Mouse (Mus musculus): ENCODE data around the gene Dse. TPM values are rescaled to one million over a fixed set of nuclear protein-coding genes. Genes with fewer than 3 reads are reported as not detected.
"Not testable (repeated sequence)": the region's sequence is repeated elsewhere in the genome, so short reads cannot be mapped to it uniquely, and the experiment has no call there.

Dse gene
- 1 to 10 TPM; 1.0 to 3.3 (median 2.4) TPM for polyA plus RNA-seq (2017; shearing (Covaris generic))

DNA sequence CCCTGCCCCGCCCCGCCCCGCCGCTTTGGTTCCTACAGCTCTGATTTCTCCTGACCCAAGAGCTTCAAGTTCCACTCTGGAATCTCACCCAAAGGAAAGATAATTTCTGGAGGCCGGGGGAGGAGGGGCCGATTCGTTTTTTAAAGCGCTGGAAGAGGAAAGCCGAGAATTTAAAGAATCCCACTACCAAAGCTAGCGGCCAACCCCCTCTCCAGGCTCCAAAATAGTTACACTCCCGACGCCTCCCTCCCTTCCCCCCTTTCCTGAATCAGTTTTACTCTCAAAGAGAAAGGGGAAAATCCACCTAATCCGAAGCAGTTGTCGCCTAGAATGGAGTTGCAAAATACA is at the start of gene Dse:
Gene Dse (minus strand): TSS at position 213 of the 348 bp plus-strand sequence.
- ATAC-seq: no peak

DNA sequence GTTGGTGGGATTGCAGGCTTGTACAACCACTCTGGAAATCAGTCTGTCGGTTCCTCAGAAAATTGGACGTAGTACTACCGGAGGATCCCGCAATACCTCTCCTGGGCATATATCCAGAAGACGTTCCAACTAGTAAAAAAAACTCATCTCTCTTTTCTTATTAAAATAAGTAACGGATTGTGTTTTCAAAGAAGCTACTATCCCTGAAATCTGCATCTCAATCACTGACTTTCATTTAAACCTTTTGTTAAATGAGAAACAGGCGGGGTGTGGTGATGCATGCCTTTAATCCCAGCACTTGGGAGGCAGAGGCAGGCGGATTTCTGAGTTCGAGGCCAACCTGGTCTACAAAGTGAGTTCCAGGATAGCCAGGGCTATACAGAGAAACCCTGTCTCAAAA is 45.3 kb upstream of the Dse start:
- not testable (repeated sequence) for ATAC-seq

GRCm38 (mm10) chr10:34249594-34249993 is 42.1 kb upstream of the Dse start:
- ATAC-seq: no peak

- ATAC-seq: no peak
Measured at GRCm38 (mm10) chr10:34247757-34248156, 40.2 kb upstream of the Dse start.

GRCm38 (mm10) chr10:34246106-34246505 is 38.6 kb upstream of the Dse start:
- no peak for ATAC-seq

GRCm38 (mm10) chr10:34244745-34245144 is 37.2 kb upstream of the Dse start:
- no peak for ATAC-seq

- ATAC-seq: no peak
Measured at GRCm38 (mm10) chr10:34238536-34238935, 31.0 kb upstream of the Dse start.

DNA sequence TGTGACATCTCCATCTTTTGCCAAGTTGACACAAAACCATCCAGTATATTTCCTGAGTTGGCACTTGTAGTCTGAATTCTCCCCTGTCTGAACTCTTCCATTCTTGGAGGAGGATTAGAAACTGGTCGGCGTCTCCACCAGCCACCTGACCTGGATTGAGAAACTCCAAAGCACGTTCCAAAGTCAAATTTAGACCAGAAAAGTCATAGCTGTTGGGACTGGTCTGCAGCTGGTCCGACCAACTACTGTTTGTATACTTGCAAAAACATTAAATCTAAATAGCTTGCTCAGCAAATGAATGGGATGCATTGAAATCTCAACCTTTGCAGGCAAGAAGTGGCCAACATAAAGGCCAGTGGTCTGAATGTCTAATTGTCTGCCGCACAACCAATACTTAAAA is 29.1 kb upstream of the Dse start:
- ATAC-seq: no peak

GRCm38 (mm10) chr10:34235384-34235783 is 27.9 kb upstream of the Dse start:
- ATAC-seq: no peak

DNA sequence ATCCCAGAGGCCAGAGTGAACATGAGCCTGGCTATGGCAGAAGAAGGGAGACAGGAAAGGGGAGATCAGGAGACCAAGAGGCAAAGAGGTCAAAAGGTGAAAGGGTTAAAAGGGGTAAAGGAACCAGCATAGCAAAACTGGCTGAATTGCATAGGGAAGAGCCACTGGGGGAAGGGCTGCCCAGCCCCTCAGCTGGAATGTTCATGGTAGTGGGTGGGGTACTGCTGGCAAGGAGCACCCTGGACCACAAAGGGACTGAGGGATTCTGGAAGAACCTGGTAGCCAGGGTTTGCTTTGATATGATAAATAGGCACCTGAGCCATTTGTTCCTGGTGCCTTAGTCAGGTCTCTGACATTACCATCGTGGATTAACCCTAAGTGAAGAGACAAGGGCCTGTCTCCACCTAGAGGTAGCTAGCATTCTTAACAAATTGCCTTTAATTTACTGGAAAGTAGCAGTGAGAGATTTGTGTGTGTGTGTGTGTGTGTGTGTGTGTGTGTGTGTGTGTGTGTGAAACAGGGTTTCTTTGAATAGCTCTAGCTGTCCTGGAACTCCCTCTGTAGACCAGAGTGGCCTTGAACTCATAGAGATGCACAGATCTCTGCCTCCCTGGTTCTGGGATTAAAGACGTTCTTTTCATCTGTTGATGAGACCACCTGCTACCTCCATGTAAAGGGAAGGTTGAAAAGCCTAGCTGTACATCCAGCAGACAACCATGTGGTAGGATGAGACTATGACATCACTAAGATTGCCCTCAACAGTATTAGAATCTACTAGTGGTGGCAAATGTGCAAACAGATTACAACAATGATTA is 26.6 kb upstream of the Dse start:
- peak; percentile 73 for ATAC-seq

DNA sequence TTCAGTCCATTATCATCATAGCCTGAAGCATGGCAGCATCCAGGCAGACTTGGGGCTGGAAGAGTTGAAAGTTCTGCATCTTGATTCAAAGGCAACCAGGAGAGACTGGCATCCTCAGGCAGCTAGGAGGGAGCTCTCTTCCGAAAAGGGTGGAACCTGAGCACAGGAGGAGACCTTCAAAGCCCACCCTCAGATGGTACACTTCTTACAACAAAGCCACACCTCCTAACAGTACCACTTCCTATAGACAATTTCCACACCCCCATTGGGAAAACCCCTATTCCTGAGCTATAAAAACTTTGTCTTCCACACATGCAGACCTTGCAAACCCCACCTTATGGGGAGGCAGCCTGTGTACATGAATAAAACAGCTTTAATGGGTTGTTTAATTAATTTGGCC is 25.9 kb upstream of the Dse start:
- ATAC-seq: peak; percentile 56

DNA sequence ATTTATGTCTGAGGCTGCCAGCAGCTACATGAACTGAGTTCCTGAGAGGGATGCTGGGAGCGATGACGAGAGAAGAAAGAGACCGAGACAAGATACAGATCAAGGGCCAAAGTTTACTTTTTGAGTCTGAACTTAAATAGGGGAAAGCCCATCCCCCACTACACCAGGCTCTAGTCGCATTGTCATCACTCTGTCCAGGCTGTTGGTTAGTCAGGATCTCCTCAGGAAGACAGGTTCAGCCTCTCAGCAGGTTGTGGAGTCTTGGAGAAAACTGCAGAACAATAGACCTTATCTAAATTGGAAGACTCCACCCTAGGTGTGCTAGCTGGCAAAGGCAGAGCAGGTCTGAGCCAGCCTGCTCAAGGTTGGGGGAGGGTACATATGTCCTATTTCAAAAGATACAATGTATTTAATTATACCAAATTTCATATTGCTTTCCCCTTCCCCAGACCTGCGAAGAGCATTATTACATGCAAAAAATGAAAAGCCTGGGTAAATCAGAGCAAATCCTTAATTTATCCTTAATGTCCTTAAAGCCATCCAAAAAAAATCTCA is 22.7 kb upstream of the Dse start:
- no peak for ATAC-seq

DNA sequence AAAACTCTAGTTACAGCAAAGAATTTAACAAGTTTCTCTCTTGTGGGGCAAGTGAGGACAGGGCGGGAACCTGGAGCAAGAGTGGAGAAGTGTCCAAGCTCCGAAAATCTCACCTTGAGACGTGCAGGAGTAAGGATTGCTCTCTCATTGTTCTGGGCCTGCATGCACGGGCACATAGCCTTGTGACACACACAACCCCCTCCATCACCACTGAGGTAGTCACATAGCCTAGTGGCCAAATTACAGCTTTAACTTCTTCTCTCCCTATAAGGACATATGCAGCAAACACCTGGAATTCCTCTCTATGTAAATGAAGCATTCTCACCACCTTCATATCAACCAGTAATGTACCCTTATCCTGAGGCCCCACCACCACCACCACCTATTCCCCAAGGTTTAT is 22.0 kb upstream of the Dse start:
- no peak for ATAC-seq

DNA sequence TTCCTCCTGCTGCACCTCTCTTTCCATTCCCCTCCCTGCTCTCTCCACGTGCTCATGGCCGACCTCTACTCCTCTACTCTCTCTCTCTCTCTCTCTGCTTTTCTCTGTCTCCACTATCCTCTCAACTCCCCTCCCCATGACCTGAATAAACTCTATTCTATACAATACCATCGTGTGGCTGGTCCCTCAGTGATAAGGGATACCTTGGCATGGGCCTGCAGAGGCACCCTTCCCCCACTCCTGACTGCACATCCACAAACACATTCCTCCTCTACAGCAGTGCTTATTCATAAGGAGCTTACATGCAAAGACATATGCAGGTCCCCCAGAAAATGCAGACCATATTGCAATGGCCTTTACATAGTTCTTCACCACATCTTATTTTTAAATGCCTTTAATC is 16.1 kb upstream of the Dse start:
- no peak for ATAC-seq

- no peak for ATAC-seq
Measured at GRCm38 (mm10) chr10:34221909-34222620, 14.6 kb upstream of the Dse start.

GRCm38 (mm10) chr10:34218191-34218590 is 10.7 kb upstream of the Dse start:
- ATAC-seq: no peak

DNA sequence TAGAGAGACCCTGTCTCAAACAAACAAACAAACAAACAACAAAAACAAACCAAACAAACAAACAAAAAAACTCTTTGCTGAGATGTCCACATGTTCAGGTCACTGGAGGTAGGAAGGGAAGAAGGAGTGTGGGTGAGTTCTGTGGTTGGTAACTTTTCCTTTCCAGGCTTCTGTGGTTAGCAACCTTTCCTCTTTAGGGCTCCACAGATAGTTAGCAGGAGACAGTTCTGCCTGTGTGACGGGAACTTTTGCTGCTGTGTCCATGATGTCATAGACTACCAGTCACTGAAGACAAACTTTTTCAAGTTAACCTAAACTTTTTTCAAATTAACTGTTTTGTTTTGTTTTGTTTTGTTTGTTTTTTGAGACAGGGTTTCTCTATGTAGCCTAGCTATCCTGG is 8.2 kb upstream of the Dse start:
- no peak for ATAC-seq

GRCm38 (mm10) chr10:34209951-34210350 is 2.4 kb upstream of the Dse start:
- ATAC-seq: no peak

DNA sequence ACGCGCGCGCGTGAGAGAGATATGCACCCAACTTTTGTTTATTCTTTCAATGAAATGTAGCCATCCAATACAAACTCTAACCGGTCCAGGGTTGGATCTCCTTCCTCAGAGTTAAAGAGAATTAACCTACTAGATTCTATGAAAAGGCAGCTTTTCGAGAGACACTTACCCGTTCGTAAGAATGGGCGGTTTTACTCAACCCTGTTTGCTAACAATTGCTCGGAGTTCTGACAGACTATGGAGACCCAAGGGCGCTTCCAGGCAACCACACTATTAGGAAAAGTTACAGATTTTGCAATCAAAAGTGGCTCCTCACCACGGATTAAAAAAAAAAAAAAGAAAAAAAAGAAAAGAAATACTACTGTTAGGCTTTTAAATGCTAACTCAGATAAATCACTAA is 516 bp upstream of the Dse start:
- no peak for ATAC-seq

DNA sequence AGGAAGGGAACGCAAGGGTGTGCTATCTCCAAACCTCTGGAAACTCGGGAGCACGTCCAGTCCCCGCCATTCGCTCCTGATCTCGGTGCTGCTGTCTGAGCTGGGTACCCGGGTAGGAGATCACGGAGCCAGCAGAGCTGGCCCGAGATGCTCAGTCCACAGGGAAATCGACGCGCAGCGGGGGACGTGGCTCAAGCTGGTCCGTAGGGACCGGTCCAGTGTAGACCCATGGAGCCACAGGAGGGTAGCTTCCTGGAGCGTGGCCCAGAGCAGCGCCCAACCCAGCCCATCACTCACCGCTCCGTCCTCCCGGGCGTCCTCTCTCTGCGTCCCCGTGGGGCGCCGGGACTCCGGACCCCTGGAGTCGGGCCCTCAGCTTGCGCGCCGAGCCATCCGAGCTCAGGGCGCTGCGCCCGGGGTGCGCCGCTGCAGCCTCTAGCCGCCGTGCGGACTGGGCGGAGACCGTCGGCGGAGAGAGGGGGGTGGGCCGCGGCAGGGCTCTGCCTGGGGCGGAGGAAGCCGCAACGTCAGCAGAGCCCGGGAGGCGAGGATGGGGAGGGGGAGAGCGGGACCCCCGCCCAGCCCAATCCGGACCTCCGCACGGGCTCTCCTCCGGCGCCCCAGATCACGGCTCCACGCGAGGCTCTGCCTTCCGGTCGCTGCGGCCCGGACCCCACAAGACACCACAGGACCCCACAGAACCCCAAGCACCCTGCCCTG is 572 bp downstream of the Dse start:
- ATAC-seq: peak; percentile 65

- ATAC-seq: peak; percentile 49
Measured at GRCm38 (mm10) chr10:34206436-34206782, 1.1 kb downstream of the Dse start.

DNA sequence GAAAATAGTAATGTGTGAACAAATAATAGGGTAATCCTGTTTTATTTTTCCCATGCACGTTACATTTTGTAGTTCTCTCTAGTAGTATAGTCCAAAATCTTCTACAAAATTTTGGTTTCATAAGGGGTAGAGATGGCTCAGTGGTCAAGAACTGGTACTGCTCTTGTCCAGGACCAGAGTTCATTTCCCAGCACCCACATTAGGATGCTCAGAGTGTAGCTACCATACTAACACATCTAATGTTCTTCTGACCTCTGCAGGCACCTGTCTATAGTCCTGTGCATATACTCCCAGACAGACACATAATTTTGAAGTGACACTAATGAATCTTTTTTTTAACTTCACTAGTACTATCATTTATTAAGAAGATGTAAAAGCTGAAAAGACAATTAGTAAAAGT is 1.7 kb downstream of the Dse start:
- no peak for ATAC-seq

GRCm38 (mm10) chr10:34200689-34201088 is 6.8 kb downstream of the Dse start:
- no peak for ATAC-seq
